Mouse (Mus musculus): Measurements from ENCODE around the gene Mamdc2.
"Not testable (repeated sequence)": the region's sequence is repeated elsewhere in the genome, so short reads cannot be mapped to it uniquely, and the experiment has no call there.

Mamdc2 gene

DNA sequence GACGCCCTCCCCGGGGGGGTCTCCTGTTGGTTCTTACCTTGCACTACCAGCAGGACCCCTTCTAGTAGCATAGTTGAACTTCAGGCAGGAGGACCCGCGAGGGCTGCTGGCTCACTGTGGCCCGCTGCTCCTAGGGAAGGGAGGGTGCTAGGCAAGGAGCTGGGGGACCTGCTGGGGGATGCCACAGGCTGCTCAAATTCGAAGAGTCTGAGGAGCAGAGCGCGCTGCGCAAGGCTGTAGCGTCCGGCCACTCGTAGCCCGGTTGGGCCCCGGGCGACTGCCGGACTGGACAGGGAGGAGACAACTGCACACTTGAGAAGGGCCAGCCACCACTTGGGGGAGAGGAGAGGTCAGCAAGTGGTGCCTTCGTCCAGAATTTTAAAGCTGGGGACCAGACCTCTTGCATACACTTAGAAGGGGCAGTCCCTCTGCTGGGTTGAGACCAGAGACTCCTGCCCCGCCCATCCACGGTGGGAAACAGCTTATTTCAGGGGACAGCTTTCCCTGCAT, at the start of gene Mamdc2:
TSS of gene Mamdc2 (minus strand) at position 455 of the 510 bp plus-strand sequence.
- peak; percentile 18 to 36 for DNase-seq

GRCm38 (mm10) chr19:23498011-23498410, 49.8 kb upstream of the Mamdc2 start:
- DNase-seq, result no peak

DNA sequence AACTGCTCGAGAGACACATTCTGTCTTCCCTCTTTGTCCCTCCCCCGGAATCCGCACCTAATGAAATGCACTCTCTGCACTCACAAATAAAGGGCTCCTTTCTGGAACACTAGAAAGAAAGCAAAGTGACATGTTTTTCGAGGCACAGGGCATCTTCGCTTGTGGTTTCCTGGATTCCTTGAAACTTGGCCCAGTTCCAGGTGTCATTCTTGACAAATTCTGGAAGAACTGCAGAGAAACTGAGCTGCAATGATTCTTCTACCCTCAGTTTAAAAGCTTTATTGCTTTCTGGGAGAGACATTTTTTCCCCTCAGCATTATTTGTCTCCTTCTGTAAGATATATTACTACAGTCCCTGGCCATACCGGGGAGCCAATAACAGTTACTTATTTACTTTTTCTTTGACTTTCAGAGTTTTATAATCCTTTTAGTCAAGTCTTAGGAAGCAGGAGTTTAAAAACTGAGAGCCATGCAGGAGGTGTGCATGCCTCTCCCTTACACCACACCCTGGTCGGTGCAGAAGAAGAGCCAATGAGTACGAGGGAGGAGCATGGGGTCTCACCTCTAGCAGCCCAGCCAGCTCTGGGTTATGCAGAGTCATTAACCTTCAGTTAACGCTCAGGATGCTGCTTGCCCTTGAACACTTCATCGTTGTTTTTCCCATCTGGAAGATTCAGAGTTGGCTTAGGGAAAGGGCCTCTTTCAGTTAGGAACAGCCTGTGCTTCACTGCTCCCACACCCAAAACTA, 49.1 kb upstream of the Mamdc2 start:
- DNase-seq, result no peak

DNA sequence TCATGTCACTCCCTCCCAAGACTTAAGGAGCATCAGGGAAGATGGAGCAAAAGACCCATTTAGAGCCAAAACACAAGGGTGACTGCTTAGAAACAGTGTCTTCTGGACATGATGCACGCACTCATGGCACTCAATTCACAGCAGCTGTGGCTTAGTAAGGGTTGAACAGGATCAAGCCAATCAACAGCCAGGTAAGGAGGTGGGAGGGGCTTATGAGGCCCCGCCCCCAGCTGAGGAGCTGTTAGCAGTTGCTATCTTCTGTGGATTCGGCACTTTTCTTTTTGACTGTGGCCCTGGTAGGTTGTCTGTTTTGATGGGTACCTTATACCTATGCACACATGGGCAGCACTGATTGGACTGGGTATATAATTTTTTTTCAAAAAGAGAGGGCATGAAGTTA, 48.3 kb upstream of the Mamdc2 start:
- no peak for DNase-seq

GRCm38 (mm10) chr19:23492663-23493062, 44.4 kb upstream of the Mamdc2 start:
- no peak for DNase-seq

DNA sequence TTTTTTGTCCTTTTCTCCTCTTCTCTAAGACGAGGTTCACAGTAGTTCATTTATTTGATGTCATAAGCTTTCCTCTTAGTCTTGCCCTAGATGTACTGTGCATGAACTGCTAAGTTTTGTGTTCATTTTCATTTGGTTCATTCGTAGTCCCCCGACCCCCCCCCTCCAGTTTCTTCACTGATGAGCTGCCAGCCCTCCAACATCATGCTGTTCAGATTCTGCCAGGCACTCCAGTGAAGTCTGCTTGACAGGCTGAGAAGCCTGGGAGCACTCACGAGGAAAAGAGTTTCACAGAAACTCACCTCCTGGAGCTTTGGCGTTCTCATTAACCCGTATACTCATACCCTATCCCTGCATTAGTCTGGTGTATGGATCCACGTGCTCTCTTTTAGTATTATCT, 42.5 kb upstream of the Mamdc2 start:
- DNase-seq, result not testable (repeated sequence)

DNA sequence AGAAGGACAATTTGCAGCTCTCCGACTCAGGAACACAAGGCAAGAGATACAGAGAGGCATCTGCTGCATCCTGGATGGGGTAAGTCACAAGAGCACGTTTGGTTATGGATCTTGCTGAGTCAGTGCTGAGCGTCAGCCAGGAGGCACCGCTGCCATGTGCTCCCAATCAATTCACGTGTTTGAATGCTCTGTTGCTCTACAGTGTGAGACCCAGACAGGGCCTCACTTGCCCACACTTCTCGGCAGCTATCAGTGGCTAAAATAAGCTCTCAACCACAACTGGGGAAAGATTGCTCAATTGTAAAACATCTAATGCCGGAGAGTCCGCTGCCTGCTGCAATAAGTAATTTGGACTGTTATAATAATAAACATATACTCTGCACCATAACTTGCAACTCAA, 41.5 kb upstream of the Mamdc2 start:
- DNase-seq, result peak in 1 of 2 experiments; percentile 9

DNA sequence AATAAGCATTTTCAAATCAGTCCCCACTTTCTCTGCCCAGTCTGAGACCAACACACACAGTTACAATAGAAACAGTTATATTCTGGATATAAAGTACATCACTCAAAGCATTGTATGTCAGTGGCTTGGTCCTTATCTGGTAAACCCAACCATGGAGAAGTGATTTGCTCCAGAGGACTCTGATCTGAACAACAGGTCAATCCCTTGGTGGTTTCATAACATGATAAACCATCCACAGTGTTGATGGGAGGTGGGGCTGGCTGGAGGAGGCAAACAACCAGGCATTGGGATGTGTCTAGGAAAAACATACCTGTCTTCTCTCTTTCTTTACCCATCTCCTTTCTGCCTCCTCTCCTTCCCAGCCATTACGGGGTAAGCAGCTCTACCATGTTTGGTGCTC, 39.2 kb upstream of the Mamdc2 start:
- DNase-seq, result no peak

DNA sequence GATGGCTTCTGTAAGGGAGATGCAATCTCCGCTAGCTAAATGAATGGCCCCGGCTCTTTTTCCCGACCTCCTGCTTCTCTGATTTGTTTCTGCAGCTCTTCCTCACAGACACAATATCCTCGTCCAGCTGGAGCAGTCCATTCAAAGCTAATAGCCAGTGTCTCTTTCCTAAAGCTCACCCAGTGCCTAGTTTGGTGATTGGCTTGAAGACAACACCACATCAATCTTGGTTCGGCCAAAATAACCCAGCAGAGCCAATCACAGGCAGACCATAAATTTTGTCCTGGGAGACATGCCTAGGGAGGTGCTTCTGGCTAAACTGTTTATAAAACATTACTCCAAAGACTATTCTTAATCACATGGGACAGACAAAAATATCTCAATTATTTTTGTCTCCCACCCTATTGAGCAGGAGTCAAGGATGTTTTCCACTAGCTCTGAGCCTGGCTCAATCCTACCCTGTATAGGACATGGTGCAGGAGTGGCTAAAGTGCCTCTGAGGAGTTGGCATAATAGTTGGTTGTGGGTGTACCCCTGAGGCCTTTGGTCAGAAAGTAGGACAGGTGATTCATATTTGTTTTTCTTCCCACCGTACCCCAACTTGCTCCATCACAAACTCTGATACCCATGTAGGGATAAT, 38.5 kb upstream of the Mamdc2 start:
- DNase-seq, result no peak

DNA sequence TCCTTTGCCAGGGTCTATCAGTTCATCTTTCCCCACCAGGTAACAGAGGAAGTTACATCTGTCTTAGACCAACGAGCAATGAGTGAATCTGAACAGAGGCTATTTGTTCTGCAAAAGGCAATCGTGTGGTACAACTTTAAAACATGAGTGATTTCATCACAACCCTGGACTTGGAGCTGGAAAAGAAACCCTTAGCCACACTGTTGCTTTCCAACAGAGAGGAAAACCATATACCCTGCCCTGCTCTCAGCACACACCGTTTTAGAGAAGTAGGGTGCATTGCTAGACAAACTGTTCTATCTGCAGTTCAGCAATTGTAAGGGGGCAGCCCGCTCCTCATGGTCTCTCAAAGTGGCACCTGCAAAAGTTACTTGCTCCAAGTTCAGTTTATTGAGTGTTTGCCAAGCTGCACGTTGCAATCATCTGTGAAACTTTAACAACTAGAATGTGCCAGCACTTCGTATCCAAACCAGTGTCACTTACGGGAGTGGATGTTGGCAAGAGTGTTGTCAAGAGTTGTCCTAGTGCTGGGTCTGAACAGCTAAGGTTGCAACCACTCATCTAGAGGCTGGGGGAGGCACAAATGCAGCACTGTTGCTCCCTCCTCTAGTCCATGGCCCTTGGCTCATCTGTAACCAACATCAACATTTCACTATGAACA, 37.8 kb upstream of the Mamdc2 start:
- DNase-seq, result no peak

- not testable (repeated sequence) for DNase-seq
Observed at GRCm38 (mm10) chr19:23482571-23482970, 34.3 kb upstream of the Mamdc2 start.

DNA sequence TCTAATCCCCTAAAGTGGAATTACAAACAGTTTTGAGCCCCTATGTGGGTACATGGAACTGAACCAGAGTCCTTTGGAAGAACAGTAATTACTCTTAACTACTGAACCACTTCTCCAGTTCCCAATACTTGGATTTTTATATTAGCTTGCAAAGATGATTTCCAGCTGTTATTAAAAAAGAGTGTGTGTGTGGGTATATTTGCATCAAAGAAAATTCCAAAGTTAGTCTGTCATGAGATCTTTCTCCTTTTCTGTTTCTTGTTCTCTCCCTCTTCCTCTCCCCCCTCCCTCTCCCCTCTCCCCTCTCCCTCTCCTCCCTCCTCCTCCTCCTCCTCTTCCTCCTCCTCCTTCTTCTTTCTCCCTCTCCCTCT, 31.3 kb upstream of the Mamdc2 start:
- no peak for DNase-seq

DNA sequence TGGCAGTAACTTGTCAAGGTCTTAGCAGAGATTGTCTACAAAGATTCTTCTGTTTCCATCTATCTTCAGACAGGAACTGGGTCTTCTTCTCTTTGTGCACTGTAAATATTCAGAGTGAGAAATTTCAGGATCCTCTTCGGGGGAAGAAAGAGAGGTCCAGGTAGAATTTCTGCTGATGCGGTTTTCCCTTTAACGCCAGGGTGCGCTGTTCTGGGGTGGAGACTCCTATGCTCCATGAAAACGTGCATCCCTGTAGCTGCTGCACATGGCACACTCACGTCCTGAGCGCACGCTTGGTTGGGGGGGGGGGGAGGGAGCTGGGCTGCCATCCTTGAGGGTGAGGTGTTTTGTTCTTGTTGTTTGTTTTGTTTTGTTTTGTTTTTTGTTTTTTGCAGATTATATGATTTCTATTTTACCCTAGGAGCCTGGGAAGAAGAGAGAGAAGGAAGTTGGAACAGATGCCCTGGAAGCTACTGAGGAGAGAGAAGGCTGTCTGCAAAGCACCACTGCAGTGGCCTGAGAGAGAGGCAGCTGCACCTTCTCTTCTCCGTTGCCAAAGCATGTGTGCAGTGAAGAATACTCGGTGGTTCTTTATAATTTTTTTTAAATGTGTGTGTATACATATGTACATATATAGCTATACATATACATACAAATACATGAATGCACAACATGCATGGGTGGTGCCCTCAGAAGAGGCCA, 30.8 kb upstream of the Mamdc2 start:
- peak; percentile 49 to 54 for DNase-seq

DNA sequence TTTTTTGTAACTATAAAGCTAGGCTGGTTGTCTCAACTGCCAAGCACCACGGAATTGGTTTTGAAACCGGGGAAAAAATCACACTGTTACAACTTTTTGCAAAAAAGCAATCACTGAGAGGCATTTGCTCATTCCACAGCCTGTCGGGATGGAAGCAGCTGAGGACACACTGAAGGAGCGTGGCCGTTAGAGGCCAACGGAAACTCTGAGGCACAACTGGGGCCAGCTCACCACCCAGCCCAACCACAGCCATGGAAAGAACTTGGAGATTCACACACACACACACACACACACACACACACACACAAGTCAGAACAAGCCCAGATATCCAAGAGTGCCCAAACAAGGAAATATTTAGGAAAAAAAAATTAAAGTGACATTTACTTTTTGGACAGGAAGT, 29.6 kb upstream of the Mamdc2 start:
- no peak for DNase-seq

GRCm38 (mm10) chr19:23467866-23468265, 19.6 kb upstream of the Mamdc2 start:
- no peak for DNase-seq

DNA sequence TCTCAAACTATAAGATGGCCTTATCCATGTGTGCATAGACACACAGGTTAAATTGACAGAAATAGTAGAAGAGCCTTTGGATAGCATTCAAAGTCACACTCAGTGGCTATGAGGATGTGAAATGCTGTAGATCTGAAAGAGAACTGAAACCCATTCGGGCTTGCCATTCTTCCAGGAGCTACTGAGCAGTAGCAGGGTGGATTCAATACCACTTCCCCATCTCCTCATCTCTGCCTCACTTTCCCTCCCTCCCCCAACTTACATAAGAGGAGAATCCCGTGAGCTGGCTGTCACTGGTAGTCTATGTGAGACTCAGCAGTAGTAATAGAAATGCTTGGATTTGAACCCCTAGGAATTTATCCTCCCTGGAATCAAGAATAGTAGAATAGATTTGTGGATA, 18.8 kb upstream of the Mamdc2 start:
- no peak for DNase-seq

GRCm38 (mm10) chr19:23457492-23457891, 9.2 kb upstream of the Mamdc2 start:
- DNase-seq, result no peak

- no peak for DNase-seq
Observed at GRCm38 (mm10) chr19:23451361-23451760, 3.1 kb upstream of the Mamdc2 start.

DNA sequence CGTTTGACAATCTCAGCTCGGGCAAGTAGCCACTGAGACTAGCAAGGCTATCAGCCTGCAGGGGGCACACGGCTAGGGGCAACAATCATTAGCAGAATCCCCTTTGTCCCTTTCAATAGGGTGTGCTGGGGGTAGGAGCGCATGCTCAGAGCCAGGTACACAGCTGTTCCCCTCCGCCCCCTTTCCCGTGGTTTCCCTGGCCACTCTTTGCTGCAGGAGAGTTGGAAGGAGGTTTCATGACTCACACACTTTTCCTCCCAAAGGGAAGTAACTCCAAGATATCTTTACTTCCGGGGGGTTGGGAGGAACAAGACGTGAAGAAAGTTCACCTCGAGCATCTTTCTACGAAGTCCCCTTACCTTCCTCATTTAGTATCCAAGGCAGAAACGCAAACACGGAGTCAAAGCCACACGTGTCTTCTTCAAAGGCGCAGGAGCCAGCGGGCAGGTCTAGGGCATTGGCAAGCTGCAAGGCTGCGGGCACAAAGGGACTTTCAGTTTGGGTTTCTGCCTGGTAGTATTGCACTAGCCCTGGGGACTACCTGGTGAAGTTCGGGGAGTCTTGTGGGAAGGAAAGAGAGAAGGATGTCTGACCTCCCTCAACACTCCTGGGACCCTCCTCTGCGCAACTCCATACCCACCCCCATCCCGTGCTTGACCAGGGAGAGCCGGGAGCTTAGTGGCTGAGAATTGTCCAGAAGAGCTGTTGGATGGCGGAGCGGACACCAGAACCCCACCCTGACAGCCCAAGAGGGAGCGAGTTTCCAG, 838 bp downstream of the Mamdc2 start:
- DNase-seq, result peak; percentile 32 to 41

DNA sequence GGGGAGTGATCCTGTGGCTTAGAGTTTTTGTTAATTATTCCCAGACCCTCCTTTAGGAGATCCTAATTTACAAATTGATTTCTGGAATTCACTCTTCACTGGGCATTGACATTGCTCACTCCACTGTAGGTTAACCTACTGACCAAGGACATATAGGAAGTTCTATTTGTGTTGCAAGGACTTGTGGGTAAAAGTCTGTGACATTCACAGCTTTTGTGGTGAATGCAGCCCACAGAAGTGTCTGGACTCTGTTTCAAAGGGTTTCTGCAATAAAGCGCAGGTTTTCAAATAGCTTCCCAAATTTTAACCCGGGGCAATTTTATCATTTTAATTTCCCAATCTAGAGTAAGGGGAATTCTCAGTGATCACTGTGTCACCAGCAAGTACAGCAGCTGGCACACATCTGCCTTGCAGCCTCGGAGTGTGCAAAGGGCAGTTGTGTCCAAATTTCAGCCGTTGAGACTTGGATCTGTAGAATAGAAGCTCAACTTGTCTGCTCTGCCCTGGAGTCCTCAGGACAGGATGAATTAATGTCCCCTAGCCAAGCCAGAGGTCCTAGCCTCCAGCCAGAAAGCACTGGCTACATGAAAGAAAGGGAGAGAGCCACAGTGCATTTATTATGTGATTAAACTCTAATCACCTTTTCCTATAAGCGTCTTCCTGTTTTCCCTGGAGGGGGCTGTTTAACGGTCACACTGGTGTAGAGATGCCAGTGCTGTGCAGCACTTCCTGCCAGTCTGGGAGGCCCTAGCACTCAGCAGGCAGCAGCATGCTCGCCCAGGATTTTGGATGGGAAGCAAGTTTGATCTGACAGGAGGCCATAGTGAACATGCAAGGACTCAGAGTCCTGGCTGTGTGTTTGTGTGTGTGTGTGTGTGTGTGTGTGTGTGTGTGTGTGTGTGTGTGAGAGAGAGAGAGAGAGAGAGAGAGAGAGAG, 3.1 kb downstream of the Mamdc2 start:
- peak; percentile 11 to 14 for DNase-seq

DNA sequence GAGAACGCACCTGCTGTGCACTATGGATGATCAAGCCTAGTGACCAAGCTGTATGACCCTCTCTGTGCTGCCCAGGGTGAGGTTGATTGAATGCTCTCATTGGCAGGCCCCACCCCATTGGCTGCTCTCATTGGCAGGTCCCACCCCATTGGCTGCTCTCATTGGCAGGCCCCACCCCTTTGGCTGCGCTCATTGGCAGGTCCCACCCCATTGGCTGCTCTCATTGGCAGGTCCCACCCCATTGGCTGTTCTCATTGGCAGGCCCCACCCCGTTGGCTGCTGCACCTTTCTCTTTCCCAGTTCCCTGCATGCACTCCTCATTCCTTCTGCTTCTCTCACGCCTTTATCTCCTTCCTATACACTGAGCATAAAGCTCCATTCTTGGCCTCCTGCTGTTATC, 12.5 kb downstream of the Mamdc2 start:
- DNase-seq, result no peak

Data from cerebellum, postnatal 36 days (tissue).